ENCODE assay signal across 15 mouse cellular contexts in genomic region chr3:133590506-133591152, GRCm38 (mm10).
"Had no signal": no experiment of that assay in that cellular context is flagged by ENCODE, and none has a peak within 500 bp of the region (broad histone marks: within the 10 kb centered on the region; RNA-seq: fewer than 3 reads in every experiment).

No protein-coding gene starts in this region.

- H3K27me3 ChIP-seq: kidney, embryonic 15.5 days; limb, embryonic 15.5 days; liver, embryonic 12.5 days; midbrain, embryonic 15.5 days had no signal

- H3K4me1 ChIP-seq: kidney, embryonic 15.5 days; limb, embryonic 15.5 days; liver, embryonic 12.5 days; midbrain, embryonic 15.5 days had no signal

- H3K4me3 ChIP-seq: kidney, embryonic 15.5 days; left cerebral cortex, adult 2 months; limb, embryonic 15.5 days; liver, embryonic 12.5 days; megakaryocyte, embryonic 14.5 days; midbrain, embryonic 15.5 days had no signal

- H3K27ac ChIP-seq: kidney, embryonic 15.5 days; left cerebral cortex, adult 2 months; limb, embryonic 15.5 days; liver, embryonic 12.5 days; macrophage; midbrain, embryonic 15.5 days; stomach, postnatal 0 days had no signal

- H3K9ac ChIP-seq: kidney, embryonic 15.5 days; limb, embryonic 15.5 days; liver, embryonic 12.5 days; lung, embryonic 14.5 days; midbrain, embryonic 15.5 days had no signal

- H3K4me2 ChIP-seq: kidney, embryonic 15.5 days; limb, embryonic 15.5 days; liver, embryonic 12.5 days; lung, embryonic 14.5 days; midbrain, embryonic 11.5 days; midbrain, embryonic 15.5 days had no signal

- ATAC-seq: liver, embryonic 12.5 days; midbrain, embryonic 15.5 days had no signal

- H3K36me3 ChIP-seq: kidney, embryonic 15.5 days; limb, embryonic 15.5 days; liver, embryonic 12.5 days; midbrain, embryonic 15.5 days had no signal

- DNase-seq: kidney, postnatal 14 days; lung, embryonic 14.5 days; lung, postnatal 14 days; right cerebral cortex, postnatal 14 days; thymus, adult 2 months; thymus, postnatal 25 days had no signal

- H3K9me3 ChIP-seq: kidney, embryonic 15.5 days; limb, embryonic 15.5 days; liver, embryonic 12.5 days; megakaryocyte, embryonic 14.5 days; midbrain, embryonic 15.5 days had no signal
